Mouse (Mus musculus): ENCODE data around the gene Cwc22.

- TF ChIP-seq EP300 (IDR thresholded peaks at IDR 0.05; ENCODE audit: insufficient read depth, low read depth, low read length) (no peak), CTCF (IDR thresholded peaks at IDR 0.05) (no peak), POLR2A (IDR thresholded peaks at IDR 0.05; ENCODE audit: insufficient read depth, low read depth, low read length) (no peak)
These were observed 65.8 kb downstream of the Cwc22 start for GRCm38 (mm10) chr2:77880351-77880750.

Data from heart, adult 2 months (tissue).